Mouse (Mus musculus) limb, embryonic 11.5 days (tissue): Measurements from ENCODE around the gene Sspn. TPM values are rescaled to one million over a fixed set of nuclear protein-coding genes. Genes with fewer than 3 reads are reported as not detected.

ENCODE experiments used
- ATAC-seq: fragments of 200-750 bp; cut with Nextera tagmentation; 2 replicates; pipeline ENCODE4 v1.8.0; 2017; ENCODE audit warnings: low read depth; ENCODE audit not compliant: insufficient number of reproducible peaks, low FRiP score, low TSS enrichment
- DNase-seq: peaks from one replicate; pipeline ENCODE4 v3.0.0-alpha.2; 2015; ENCODE audit warnings: low spot score
- H3K27ac ChIP-seq: fragments of 300-500 bp; sonication (generic); replicated peaks from 2 replicates; pipeline ENCODE4 v1.5.1; 2014; ENCODE audit warnings: low read depth, mild to moderate bottlenecking, low read length
- H3K27me3 ChIP-seq: fragments of 300-500 bp; sonication (generic); 2 replicates; pipeline ENCODE4 v1.6.1; 2014; ENCODE audit warnings: mild to moderate bottlenecking, low read length, mixed read lengths; ENCODE audit not compliant: control insufficient read depth, insufficient read depth
- H3K36me3 ChIP-seq: fragments of 300-500 bp; sonication (generic); 2 replicates; pipeline ENCODE4 v1.6.1; 2014; ENCODE audit warnings: mild to moderate bottlenecking, low read length, moderate library complexity, mixed read lengths; ENCODE audit not compliant: control insufficient read depth, insufficient read depth
- H3K4me1 ChIP-seq: fragments of 300-500 bp; sonication (generic); 2 replicates; pipeline ENCODE4 v1.6.1; 2014; ENCODE audit warnings: low read length, mixed read lengths; ENCODE audit not compliant: control insufficient read depth, insufficient read depth
- H3K4me2 ChIP-seq: fragments of 300-500 bp; sonication (generic); 2 replicates; pipeline ENCODE4 v1.6.1; 2014; ENCODE audit warnings: low read depth, mild to moderate bottlenecking, moderate library complexity; ENCODE audit not compliant: severe bottlenecking
- H3K4me3 ChIP-seq: fragments of 300-500 bp; sonication (generic); 2 replicates; pipeline ENCODE4 v1.5.1; 2014; ENCODE audit warnings: low read depth, low read length
- H3K9ac ChIP-seq: fragments of 300-500 bp; sonication (generic); 2 replicates; pipeline ENCODE4 v1.6.1; 2014; ENCODE audit warnings: mild to moderate bottlenecking, low read length
- H3K9me3 ChIP-seq: fragments of 300-500 bp; sonication (generic); 2 replicates; pipeline ENCODE4 v1.6.1; 2016; ENCODE audit warnings: low read length; ENCODE audit not compliant: control insufficient read depth
- WGBS: fragments of 180-500 bp; shearing (Covaris S2); extraction: QIAGEN DNeasy Blood & Tissue Kit; methylation state at CpG from one replicate; pipeline ENCODE4 v1.1.7; 2014; 5-methylcytosine and 5-hydroxymethylcytosine counted together
- polyA plus RNA-seq: library from polyadenylated mRNA; unstranded; fragments of >200 nt; fragmentation: Nextera tagmentation; extraction: Ambion mirVana; gene quantifications from 2 replicates; pipeline ENCODE4 v1.2.1, GENCODE M21; 2014

Sspn gene
- polyA plus RNA-seq, 1 experiment from 2014 or later: 4.7 TPM

- no peak overlapping the region for H3K4me2 ChIP-seq
- 0 out of 2 replicates have a peak, but pooled peaks cover 2% of the 10 kb centered on the region for H3K4me1 ChIP-seq
- WGBS: 82% methylated on average over 10 of the region's 10 CpGs
Measured at GRCm38 (mm10) chr6:146009163-146009915, 77.9 kb downstream of the Sspn start.

DNA sequence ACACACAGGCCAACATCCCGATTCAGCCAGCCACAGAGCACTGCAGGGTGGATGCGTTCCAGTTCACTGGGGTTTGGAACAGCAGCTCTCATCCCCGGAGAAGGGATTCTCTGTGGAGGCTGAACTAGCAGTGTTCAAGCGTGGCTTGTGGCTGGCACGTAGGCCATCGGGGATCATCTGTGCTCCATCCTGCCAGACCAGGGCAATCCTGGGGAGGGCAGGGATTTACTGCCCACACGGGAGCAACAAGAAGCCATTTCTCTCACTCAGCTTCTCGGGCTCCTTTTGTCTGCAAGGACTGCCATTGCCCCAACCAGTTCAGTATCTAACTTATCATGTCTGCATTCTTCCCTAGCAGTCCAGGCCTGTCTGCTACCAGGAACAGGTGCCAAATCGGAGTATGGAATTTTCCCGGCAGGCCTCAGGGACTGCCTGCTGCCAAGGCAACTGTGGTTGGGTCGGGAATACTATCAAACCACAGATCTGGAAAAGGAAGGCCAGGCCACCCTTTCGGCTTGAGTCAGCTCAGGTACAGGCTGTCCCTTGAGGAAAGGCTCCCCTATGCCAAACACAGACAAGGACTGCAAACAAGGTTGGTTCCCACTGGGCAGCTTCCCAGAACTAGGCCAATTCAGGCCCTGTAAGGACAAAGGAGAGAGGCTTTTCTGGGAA is 78.8 kb downstream of the Sspn start:
- DNase-seq: no peak

More at GRCm38 (mm10) chr6:146009163-146009915, 77.9 kb downstream of the Sspn start:
- no peak overlapping the region for H3K27ac ChIP-seq
- no peak for DNase-seq
- no peaks in the 10 kb centered on the region for H3K27me3 ChIP-seq
- H3K9ac ChIP-seq: no peak overlapping the region; the same call in 1 of the 2 replicates
- no peak for ATAC-seq
- H3K4me3 ChIP-seq: no peak overlapping the region
- H3K9me3 ChIP-seq: no peaks in the 10 kb centered on the region
- no peaks in the 10 kb centered on the region for H3K36me3 ChIP-seq

DNA sequence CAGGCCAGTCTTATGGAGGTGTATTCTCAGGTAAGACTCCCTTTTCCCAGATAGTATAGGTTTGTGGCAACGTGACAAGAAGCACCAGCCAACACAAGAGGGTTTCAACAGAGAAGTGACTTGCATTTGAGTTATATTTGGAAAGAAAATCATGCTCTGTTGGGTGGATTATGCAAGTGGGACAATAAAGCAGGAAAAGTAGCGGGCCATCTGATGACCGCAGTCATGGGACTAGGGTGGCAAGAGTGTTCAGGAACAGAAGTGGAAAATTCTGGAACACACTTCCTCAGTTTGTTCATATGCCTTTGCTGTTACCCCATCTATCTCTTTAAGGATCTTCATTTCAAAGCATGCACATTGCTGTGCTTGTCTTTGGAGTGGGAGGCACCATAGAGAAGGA is 82.9 kb downstream of the Sspn start:
- H3K4me3 ChIP-seq: no peak overlapping the region
- no peaks in the 10 kb centered on the region for H3K9me3 ChIP-seq
- H3K27me3 ChIP-seq: no peaks in the 10 kb centered on the region
- H3K4me2 ChIP-seq: no peak overlapping the region
- 0 out of 2 replicates have a peak, but pooled peaks cover 2% of the 10 kb centered on the region for H3K4me1 ChIP-seq
- 92% methylated on average over 3 of the region's 3 CpGs for WGBS
- DNase-seq (no peak), ATAC-seq (no peak)
- H3K9ac ChIP-seq: no peak overlapping the region
- no peak overlapping the region for H3K27ac ChIP-seq
- H3K36me3 ChIP-seq: no peaks in the 10 kb centered on the region

More for the DNA sequence above, 78.8 kb downstream of the Sspn start:
- H3K36me3 ChIP-seq: no peaks in the 10 kb centered on the region
- H3K27me3 ChIP-seq: no peaks in the 10 kb centered on the region
- H3K4me2 ChIP-seq: no peak overlapping the region
- no peak for ATAC-seq
- no peak overlapping the region for H3K27ac ChIP-seq
- 0 out of 2 replicates have a peak, but pooled peaks cover 2% of the 10 kb centered on the region for H3K4me1 ChIP-seq
- no peak overlapping the region for H3K4me3 ChIP-seq
- H3K9ac ChIP-seq: 0 out of 2 replicates have a peak overlapping the region, but pooled peaks have one; percentile 34
- WGBS: 77% methylated on average over 12 of the region's 12 CpGs
- H3K9me3 ChIP-seq: no peaks in the 10 kb centered on the region

Other genes with a start within 250 kb of the Sspn start
- 8.0 and 10.3 TPM in 2 replicates for gene Rassf8, start 184.9 kb upstream of the Sspn start, polyA plus RNA-seq
- gene Bhlhe41, start 66.1 kb upstream of the Sspn start, polyA plus RNA-seq: 0.49 and 0.70 TPM in 2 replicates